Mouse (Mus musculus) megakaryocyte, embryonic 14.5 days (primary cell): ENCODE measurements at regions not wholly inside any gene's neighbourhood (a gene's known extent, or its start where the extent isn't known, plus 50 kb on each side); places are given as distances from the start of the nearest gene placed in this dataset.

ENCODE experiments used
- FLI1 ChIP-seq: IDR thresholded peaks from 2 replicates; pipeline ENCODE4 v1.6.1; 2012; ENCODE audit warnings: low read length, inconsistent platforms, mixed read lengths
- GATA1 ChIP-seq: IDR thresholded peaks from 3 replicates; pipeline ENCODE4 v1.6.1; 2012; ENCODE audit warnings: mixed read lengths, low read length, inconsistent platforms, borderline replicate concordance

DNA sequence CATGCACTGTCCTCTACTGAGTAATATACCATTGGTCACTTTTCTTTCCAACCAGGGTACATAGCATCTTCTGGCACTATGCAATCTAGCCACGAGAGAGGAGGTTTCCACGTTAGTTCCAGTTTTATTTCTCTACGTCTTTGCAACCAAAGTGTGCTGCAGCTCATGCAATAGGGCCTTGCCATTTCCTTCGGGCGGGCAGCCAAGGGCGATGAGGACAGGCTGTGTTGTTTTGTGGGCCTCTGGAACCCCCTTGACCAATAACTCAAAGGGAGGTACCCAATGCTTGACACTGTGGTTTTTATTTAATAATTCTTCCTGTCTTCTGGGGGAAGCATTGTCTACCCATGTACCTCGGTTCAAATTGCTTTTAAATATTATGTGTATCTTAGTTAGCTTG lies 139.0 kb downstream of the Csl start:
- no peak for TF ChIP-seq GATA1
- no peak for TF ChIP-seq FLI1
